Mouse (Mus musculus): ENCODE measurements around the gene Fam20a.

The Fam20a gene

DNA sequence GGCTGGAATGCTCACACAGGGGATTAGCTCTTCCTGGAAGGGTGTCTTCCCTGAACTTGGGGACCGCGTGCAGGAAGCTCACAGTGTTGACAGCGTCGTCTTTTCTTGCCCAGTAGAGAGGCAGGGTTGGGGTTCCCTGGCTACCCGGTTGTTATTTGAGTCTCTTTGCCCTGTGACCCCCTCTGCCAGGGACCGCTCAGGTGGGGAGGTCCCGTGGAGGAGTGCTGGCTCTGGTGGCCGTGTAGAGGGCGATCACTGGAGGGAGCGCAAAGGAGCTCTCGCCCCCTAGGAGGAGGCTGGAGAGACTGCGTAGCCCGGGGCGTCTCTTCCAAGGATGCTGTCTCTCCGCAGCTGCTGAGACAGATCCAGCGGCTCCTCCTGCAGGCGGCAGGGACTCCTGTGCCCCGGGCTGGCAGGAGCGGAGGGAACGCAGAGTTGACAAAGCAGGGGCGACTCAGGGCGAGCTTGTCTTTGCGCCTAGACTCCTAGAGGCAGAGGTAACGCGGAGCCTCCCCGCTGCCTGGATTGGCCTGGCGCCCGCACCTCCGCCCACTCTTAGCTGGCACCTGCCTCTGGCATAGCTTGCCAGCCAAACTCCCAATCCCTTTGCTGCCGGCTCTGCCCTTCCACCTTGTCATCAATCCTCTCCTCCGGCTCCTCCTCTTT, at the start of gene Fam20a:
Gene Fam20a (minus strand): TSS at position 499 of the 666 bp plus-strand sequence.
- DNase-seq (ENCODE audit: low spot score): peak; percentile 56

DNA sequence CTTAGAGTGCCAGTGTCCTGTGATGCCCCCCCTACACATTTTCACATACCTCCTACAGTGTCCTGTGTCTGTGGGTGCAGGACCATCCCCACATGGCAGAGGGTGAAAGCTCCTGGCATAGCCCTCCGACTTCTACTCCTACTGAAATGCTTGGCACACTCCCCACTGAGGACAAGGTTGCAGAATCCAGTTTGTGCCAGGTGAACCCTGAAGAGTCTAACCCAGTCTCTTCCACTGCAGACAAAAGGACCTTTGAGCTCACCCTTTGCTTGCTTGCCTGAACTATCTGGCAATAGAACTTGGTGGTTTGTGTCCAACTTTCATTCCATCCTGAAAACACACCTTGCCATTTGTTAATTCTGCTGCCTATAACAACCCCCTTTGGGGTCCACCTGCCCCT, 49.3 kb upstream of the Fam20a start:
- DNase-seq (ENCODE audit: low spot score): no peak

DNA sequence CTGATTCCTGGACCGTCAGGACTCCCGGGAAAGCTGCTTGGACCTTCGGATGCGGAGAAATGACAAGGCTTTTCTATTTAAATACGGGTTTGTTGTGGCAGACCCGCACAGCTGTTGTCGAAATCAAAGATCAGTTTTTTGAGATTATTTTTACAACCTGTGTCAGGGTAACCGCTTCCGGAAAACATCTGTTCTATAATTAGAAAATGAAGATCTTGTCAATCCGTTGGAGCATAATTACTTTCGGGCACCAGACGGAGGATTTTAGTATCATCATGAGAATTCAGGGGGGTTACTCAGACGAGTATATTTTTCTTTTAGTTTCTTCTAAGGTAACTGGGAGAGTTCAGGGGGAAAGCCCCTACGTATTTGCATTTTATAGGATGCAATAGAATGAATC, 48.1 kb upstream of the Fam20a start:
- no peak for DNase-seq (ENCODE audit: low spot score)

DNA sequence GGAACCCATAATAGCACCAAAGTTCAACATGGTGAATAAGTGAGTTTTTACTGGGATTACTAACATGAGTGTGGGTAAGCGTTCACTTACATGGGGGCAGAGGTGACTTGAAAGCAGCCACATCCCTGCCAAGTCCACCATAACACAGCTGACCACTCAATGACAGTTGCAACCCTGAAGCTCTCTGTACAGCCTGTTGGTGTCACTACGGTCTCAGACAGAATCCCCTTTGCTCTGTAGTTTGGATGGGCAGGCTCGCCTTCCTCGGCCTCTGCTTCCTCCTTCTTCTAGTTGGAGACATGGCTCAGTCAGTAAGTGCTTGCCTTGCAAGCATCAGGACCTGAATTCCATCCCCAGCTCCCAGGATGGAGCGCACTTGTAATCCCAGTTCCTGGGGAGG, 47.0 kb upstream of the Fam20a start:
- no peak for DNase-seq (ENCODE audit: low spot score)

DNA sequence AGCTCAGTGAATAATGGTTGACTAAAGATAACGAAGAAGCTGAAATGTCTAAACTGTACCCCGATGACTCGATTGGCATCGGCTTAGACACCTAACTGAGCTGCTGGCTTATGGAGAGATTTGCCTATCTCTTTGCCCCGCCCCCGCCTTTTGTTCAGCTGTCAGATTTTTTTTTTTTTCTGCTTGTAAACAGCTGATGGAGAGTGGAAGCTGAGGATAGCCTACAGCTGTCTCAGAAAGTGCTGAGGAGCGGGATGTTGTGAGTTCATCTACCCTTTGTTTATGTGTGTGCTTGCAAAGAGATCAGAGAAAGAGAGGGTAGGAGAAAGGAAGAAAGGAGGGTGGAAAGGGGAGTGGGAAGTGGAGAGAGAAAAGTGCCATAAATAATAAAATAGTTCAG, 38.0 kb upstream of the Fam20a start:
- DNase-seq (ENCODE audit: low spot score): no peak

DNA sequence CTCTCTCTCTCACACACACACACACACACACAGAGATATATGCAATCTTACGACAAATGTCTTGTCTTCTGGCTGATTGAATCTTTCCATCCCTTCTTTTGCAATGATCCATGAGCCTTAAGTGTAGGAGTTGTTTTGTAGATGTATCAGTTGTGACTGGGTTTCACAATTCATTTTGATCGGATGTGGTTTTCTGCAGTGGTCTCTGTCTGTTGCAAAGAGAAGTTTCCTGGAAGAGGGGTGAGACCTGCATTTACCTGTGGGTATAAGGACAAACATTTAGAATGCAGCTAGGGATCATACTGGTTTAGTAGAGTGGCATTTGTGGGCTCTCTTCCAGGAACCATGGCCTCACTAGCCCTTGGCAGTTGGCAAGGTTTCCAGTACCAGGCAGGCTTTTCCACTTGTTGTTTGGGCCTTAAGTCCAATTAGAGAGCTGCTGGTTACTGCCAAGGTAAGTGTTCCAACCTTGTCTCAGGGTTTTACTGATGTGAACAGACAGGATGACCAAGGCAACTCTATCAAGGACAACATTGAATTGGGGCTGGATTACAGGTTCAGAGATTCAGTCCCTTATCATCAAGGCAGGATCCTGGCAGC, 36.6 kb upstream of the Fam20a start:
- no peak for DNase-seq (ENCODE audit: low spot score)

DNA sequence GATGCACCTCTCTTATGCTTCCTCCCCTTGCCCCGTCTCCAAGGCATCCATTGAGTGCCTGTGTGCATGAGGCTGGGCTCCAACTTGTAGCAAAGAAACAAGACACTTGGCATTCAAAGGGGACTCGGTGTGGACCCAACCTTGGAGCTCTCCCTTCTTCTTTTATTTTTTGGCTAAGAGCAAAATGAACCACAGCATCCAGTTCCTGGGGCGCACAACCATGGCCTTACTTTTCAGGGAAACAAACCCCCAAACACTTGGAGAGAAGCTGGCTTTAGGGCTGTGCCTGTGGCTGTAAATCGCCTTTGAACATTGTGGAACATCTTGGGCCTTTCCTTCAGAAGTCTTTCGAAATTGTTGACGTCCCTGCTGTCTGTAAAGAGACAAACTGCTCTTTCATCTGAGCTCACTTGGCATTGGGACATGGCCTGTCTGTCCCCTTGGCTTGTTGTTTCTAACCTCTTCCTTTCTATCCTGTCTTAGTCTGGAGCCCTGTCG, 32.1 kb upstream of the Fam20a start:
- peak; percentile 47 for DNase-seq (ENCODE audit: low spot score)

DNA sequence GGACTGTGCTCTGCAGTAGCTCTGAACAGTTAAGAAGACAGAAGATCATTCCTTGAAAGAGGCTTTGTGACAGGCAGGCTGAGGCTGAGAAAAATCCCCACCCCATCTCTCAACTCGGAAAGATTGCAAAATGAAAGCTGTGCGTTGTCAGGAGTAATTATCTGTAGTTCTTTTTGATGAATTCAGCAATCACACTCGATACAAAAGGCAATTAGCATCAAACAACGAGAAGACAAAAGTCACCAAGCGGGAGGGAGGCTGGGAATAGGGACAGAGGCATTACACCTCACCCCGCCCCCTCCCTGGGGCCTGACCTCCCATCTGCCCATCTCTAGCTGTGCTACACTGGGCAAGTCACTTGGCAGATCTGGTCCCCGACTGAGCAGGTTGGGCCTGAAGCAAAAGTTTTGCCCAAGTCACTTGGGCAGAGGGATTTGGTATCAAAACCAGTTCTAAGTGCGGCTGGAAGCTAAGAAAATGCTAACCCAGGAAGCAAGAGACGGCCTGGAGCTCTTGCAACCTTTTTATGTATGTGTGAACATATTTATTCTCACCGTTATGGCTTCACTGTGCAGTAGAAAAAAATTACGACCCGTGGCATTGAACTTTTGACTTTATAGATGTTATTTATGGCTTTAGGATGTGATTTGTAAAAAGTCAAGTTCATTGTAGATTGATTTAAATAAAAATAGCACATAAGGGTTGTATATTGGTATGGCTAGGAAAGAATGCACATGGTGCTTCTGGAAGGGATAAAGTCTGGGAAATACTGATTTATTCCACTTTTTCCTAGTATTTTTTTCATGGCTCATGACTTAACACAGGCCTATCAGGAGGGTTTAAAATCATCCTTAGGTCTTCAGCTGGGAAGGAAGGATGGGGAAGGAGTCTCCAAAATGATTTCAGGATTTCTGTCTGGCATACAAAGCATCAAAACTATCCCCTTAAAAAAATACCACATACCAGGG, 29.8 kb upstream of the Fam20a start:
- no peak for DNase-seq (ENCODE audit: low spot score)

DNA sequence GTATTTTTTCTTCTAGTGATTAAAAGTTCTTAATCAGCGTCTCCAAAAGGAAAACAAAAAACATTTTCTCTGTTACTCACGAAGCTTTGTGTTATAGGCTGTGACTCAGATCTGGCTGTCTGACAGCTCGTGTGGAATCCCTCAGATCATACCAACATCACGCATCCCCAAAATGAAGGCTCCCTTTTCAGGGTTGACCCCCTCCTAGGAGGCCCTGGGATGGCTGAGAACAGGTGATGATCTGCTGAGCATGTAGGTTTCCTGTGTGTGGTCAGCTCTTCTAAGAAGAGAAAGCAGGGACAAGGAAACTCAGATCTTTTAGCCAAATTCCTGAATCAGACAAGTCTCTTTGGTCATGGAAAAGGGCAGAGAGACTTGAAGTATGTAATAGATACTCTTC, 23.1 kb upstream of the Fam20a start:
- DNase-seq (ENCODE audit: low spot score): no peak

DNA sequence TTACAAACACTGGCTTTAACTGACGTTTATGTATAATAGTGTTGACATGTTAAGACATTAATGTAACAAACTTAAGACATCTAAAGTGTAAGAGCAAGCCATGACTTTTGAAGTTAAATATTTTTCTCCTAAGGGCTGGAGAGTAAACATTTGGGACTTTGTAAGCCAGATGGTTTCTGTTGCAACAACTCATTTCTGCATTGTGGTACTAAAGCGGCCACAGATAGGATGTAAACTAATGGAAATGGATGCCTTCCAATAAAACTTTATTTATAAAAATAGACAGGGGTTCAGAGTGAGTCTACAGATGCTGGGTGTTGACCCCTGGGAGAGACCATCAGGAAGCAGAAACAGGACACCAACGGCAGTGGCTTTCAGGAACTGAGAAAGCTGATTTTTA, 15.9 kb upstream of the Fam20a start:
- no peak for DNase-seq (ENCODE audit: low spot score)

DNA sequence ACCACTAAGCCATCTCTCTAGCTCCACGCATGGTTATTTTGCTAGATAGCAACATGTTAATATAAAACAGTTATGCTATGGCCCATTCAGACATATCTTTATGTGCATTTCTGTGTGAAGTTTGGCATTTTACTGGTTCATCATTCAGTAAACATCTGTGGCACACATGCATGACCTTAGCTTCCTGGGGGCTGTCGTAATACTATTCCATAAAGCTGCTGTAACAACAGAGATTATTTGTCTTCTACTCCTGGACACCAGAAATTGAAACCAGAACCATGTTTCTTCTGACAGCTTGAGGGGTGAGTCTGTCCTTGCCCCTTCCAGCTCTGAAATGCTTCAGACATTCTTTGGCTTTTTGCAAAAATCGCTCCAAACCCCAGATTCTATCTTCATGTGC, 14.3 kb upstream of the Fam20a start:
- no peak for DNase-seq (ENCODE audit: low spot score)

DNA sequence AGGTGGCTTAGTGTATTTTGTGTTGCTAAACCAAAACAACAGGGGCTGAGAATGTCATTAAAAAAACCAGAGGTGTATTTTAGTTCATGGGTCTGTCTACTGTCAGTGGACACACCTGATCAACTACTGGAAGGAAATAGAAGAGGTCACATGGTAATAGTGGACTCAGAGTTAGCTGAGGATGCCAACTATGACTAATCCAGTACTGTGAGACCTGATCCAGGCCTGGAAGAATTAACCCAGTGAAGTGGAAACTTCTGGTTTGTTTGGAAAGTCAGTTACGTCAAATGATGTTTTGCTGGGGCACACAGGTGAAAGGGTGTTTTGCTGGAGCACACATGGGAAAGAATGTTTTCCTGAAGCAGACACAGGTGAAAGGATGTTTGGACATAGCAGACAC, 12.3 kb upstream of the Fam20a start:
- DNase-seq (ENCODE audit: low spot score): no peak

DNA sequence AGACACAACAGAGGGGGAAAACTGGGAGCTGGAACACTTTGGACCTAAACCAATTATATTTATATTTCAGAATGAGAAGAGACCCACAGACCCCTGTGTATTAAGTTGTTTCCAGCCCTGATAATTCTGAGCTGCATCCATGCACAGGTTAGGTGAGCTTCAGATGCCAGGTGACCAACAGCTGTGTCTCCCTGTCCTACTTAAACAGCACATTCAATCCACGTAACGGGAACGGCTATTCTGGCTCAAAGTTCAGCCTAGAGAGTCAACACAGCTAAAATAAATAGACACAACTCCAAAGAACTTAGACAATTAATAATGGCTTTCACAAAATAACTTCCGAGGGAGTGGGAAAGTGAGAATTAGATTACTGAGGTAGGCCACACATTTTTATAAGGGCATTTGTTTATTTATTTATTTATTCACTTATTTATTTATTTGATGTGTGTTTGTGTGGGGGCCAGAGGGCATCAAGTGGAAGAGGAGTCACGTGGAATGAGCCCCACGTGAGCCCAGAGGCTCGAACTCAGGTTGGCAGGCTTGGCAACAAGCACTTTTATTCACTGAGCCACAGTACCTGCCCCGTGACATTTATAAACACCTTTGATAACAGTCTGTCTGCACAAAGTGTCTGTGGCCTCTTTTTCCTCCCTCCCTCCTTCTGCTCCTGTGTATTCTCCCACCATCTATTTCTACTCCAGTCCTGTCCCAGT, 10.8 kb upstream of the Fam20a start:
- no peak for DNase-seq (ENCODE audit: low spot score)

DNA sequence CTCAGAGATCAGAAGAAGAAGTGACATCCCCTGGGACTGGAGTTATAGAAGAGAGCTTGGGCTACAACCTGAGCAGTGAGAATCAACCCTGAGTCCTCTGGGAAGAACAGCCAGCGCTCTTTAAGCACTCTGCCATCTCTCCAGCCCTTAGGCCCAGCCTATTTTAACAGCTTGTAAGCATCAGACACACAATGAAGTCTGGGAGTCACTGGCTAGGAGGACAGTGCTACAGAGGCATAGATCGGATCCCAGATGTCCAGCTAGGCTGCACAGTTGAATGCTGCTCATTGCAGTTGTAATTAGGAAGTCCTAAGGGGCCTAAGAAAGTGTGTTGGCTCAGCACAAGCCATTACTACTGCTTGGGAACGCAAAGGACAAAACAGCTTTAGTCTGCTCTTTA, 6.3 kb upstream of the Fam20a start:
- DNase-seq (ENCODE audit: low spot score): no peak

DNA sequence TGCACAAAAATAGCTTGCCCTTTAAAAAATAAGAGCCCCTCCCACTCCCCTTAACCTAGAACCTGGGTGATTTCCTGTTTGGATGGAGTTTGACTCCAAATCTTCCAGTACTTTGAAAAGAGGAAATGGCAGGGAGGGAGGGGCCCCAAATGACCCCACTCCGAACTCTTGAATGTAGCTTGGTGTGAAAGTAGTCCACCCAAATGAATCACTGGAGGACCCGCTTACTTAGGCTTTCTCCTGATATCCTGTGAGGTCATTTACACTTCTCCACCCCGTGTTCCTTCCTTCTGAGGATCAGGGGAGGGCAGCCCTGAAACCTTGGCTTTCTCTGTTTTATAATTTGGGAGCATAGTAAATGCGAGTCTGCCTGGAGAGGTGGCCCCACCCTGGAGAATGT, 632 bp upstream of the Fam20a start:
- DNase-seq (ENCODE audit: low spot score): no peak

DNA sequence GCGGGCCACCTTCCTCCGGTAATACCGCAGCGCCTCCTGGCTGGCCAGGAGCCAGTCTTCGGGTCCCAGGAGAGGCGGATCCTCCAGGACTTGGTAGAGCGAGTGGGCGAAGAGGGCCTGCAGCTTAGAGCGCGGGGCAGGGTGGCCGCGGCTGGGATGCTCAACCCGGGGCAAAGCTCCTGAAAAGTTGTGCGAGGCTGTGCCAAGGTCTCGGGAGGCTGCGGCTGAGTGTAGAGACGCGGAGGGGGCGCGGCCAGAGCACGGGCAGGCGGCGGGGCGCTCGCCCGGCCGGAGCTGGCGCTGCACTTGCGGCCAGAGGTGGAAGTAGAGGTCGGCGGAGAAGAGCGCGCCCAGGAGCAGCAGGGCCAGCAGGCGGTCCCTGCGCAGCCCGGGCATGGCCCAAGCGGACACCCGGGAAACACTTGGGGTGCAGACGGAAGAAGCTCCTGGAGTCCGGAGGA, 729 bp downstream of the Fam20a start:
- DNase-seq (ENCODE audit: low spot score): no peak

DNA sequence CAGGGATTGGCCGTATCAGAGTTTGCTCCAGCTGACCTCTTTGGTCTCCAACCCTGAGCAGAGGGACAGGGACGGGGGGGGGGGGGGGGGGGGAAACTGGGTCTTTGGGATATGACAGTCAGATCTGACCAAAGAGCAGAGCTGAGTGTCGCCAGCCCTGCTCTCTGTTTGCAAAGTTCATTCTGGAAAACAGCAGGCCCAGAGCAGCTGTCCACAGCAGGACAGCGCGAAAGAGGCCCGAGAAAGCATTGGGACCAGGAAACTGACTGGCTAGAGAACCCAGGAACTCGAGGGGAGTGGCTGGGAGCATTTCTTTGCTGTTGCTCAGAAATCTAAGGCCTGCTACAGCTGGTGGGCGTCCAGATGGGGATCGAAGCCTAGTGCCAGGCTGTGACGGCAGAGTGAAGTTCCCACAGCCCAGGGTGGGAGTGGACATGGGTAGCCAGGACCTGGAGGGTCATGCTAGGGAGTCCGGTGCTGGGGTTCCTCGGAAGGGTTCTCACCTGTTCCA, 1.2 kb downstream of the Fam20a start:
- no peak for DNase-seq (ENCODE audit: low spot score)

DNA sequence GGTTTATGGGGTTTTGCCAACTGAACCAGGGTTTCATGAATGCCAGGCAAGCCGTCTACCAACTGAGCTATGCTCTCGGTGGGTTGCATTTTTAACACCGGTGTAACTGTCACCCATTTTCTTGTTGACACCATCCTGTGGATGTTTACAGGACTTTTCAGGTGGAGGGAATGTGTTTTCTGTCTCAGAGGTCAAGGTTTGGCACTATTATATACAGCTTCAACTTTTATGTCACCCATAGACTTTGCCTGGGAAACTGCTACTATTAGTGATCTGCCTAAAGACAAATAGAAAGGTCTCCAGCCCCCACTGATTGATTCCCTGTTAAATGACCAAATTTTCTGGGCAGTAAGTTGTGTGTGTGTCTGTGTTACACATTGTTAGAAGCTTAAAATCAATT, 2.7 kb downstream of the Fam20a start:
- DNase-seq (ENCODE audit: low spot score): no peak

DNA sequence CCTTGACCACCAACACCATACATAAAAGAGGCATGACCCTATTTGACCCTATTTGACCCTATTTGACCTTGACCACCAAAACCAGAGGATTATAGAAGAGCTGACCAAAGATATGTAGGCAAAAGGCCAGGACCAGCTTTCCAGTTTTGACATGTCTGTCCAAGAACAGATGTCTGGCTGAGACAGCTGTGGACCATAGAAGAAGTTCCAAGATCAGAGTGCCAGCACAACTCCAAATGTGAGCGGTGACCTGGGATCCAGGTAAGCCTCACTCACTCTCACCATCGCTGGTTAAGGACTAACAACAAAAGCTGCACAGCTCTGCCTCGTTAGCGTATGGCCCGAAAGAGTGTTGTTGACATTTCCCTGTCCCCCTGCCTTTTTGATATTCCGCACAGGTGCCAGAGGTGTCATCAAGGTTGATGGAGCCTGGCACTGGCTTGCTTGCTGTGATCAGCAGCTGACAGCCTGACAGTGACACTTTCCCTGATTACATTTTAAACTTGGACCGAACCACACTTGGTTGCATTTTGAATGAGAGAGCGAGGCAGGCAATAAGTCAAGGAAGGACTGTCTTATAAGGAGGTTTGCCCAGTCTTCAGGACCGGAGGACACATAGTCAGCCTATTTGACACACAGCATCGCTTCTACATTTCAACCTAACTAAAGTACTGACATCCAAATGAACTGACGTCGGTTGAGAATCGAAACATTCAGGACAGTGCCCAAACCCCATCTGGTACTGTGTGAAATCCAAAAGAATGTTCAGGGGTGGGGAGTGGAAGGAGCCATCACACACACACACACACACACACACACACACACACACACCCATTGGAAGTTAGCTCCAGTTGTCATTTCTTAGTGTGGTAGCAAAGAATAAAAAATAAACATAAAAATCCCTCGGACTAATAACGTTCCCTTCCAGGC, 3.8 kb downstream of the Fam20a start:
- DNase-seq (ENCODE audit: low spot score): no peak

DNA sequence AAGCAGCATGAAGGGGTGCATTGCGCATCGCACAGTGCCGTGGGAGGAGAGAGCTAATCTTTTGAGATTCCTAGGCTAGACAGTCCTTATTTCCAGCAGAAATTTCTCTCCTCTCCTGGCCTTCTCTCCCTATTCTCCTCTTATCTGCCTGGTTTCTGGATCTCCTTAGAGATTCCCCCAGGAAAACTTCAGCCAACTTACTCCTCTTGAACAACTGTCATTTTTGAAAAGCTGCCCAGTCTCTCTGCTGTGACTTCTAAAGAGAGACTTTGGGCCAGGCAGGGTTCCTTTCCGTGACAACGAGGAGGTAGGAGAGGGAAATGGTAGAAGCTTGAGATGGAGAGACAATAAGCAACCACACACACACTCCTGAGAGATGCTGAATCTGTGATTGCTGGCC, 4.6 kb downstream of the Fam20a start:
- peak; percentile 18 for DNase-seq (ENCODE audit: low spot score)

DNA sequence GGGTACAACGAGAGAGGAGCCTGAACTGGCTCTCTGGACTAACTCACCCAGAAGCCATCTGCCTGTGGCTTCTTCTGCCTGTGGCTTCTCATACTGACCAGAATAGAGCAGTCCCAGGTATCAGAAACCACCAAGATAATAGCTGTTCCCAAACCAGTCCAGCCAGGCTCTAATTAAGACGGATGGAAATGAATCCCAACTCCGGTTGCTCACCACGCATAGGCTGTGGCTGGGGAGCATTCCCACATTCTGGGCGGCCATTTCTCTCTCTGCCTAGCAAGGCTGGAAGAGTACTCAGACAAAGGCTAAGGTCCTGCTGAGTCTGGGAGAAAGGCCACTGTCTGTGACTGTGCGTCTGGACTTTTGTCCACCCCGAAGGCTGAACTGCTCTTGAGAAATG, 5.1 kb downstream of the Fam20a start:
- DNase-seq (ENCODE audit: low spot score): no peak
